Mouse (Mus musculus) hindbrain, embryonic 12.5 days (tissue): ENCODE measurements at regions not wholly inside any gene's neighbourhood (a gene's known extent, or its start where the extent isn't known, plus 50 kb on each side); places are given as distances from the start of the nearest gene placed in this dataset.

Experiments used
- ATAC-seq: fragments of 200-750 bp; cut with Nextera tagmentation; 2 replicates; pipeline ENCODE4 v1.8.0; 2017; ENCODE audit warnings: moderate TSS enrichment; ENCODE audit not compliant: low FRiP score
- H3K27ac ChIP-seq: fragments of 300-500 bp; sonication (generic); 2 replicates; pipeline ENCODE4 v1.5.1; 2016; ENCODE audit warnings: mild to moderate bottlenecking
- H3K27me3 ChIP-seq: fragments of 300-500 bp; sonication (generic); 2 replicates; pipeline ENCODE4 v1.6.1; 2016; ENCODE audit warnings: mild to moderate bottlenecking
- H3K36me3 ChIP-seq: fragments of 300-500 bp; sonication (generic); 2 replicates; pipeline ENCODE4 v1.6.1; 2016; ENCODE audit warnings: mild to moderate bottlenecking
- H3K4me1 ChIP-seq: fragments of 300-500 bp; sonication (generic); 2 replicates; pipeline ENCODE4 v1.6.1; 2016
- H3K4me2 ChIP-seq: fragments of 300-500 bp; sonication (generic); replicated peaks from 2 replicates; pipeline ENCODE4 v1.6.1; 2016; ENCODE audit warnings: mild to moderate bottlenecking
- H3K4me3 ChIP-seq: fragments of 300-500 bp; sonication (generic); 2 replicates; pipeline ENCODE4 v1.5.1; 2016; ENCODE audit warnings: mild to moderate bottlenecking
- H3K9ac ChIP-seq: fragments of 300-500 bp; sonication (generic); 2 replicates; pipeline ENCODE4 v1.6.1; 2016; ENCODE audit warnings: mild to moderate bottlenecking, moderate library complexity
- H3K9me3 ChIP-seq: fragments of 300-500 bp; sonication (generic); replicated peaks from 2 replicates; pipeline ENCODE4 v1.6.1; 2016; ENCODE audit warnings: mild to moderate bottlenecking
- WGBS: fragments of 180-500 bp; shearing (Covaris S2); methylation state at CpG from one replicate; pipeline ENCODE4 v1.1.7; 2016; 5-methylcytosine and 5-hydroxymethylcytosine counted together

DNA sequence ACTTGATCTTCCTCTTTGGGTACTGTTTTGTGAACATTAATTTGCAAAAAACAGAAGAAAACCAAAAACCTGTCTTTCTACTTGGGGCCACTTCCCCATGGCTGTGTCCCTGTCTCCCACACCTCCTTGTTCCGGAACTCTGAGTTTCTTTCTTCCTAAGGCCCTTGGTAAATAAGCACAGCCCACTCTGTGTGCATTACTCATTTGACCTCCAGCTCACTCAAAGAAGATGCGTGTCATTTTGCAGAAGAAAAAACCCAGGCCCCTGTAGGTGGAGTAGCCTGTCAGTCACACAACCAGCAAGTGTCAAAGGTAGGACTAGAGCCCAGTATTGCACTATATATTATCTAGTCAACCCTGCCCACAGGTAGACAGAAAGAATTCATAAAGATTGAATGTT lies 915.1 kb upstream of the Lrrc6 start:
- no peaks in the 10 kb centered on the region for H3K36me3 ChIP-seq
- ATAC-seq = no peak
- no peak overlapping the region for H3K4me3 ChIP-seq
- WGBS = 81% methylated on average over 2 of the region's 2 CpGs
- no peaks in the 10 kb centered on the region for H3K4me1 ChIP-seq
- H3K9me3 ChIP-seq = no peaks in the 10 kb centered on the region
- H3K4me2 ChIP-seq = no peak overlapping the region
- no peak overlapping the region for H3K27ac ChIP-seq
- no peak overlapping the region for H3K9ac ChIP-seq
- no peaks in the 10 kb centered on the region for H3K27me3 ChIP-seq

DNA sequence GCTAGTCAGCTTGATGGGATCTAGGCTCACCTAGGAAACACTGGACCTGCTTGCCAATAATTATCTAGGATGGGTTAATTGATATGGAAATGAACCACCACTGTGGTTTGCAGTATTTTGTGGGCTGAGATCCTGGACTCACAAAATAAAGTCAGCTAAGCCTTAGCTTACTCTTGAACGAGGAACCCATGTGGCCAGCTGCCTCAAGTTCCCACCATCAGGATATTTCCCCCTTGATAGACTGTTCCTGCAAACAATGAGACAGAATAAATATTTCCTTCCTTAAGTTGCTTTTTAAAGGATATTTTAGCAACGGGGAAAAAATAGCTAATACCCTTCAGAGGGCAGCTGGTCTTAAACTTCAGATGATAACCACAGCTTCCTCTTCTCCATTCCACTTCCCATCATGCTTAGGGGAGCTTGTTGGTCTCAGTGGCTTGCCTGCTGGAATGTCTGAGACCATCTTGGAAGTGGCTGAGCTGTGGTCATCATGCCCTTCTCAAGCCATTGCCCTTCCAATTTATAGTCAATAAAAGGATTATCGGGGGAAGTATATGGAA lies 913.7 kb upstream of the Lrrc6 start:
- Histone ChIP-seq H3K9me3 (no peaks in the 10 kb centered on the region), H3K9ac (no peak overlapping the region), H3K27ac (no peak overlapping the region), H3K4me3 (no peak overlapping the region), H3K4me2 (no peak overlapping the region), H3K4me1 (no peaks in the 10 kb centered on the region), H3K36me3 (no peaks in the 10 kb centered on the region), H3K27me3 (no peaks in the 10 kb centered on the region)
- WGBS = 91% methylated on average over 3 of the region's 3 CpGs
- ATAC-seq = no peak

DNA sequence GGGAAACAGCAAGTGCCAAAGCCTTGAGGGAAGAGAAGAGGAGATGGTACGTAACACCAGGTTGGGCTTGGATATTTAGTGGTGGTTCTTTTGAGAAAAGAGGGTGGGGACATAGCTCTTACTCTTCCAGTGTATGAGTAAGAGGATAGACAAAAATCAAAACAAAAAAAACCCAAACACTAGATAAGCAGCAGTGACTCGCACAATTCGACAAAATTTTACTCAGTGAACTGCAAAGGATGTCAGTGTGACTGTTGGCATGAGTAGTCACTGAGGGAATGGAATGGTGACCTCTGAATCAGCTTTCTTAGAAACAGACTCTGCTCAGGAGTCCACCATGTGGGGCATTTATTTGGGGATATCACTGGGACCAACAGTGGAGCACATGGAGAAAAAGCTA lies 912.9 kb upstream of the Lrrc6 start:
- Histone ChIP-seq H3K9me3 (no peaks in the 10 kb centered on the region), H3K4me2 (no peak overlapping the region), H3K36me3 (no peaks in the 10 kb centered on the region), H3K27me3 (no peaks in the 10 kb centered on the region), H3K27ac (no peak overlapping the region), H3K9ac (no peak overlapping the region), H3K4me1 (no peaks in the 10 kb centered on the region), H3K4me3 (no peak overlapping the region)
- WGBS = 94% methylated on average over 3 of the region's 3 CpGs
- no peak for ATAC-seq

DNA sequence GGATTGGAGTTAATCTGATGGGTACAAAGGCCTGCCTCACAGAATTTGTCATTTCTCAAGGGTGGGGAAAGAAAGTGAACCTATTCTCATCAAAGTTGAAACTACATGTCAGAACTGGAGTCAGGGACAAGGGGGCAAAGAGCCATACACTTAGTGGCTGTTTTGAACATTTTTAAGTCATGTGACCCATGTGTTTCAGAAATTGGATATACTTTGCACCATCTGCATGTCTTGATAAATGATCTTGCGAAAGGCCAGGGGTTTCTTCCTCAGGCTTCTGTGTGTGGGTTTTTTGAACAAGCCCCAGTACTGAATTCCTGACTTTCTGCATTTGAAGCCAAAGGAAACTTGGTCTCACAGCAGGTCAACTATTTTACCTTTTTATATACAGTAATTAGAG lies 911.7 kb upstream of the Lrrc6 start:
- Histone ChIP-seq H3K4me1 (no peaks in the 10 kb centered on the region), H3K9me3 (no peaks in the 10 kb centered on the region), H3K4me2 (no peak overlapping the region), H3K36me3 (no peaks in the 10 kb centered on the region), H3K27ac (no peak overlapping the region), H3K9ac (no peak overlapping the region), H3K27me3 (no peaks in the 10 kb centered on the region), H3K4me3 (no peak overlapping the region)
- WGBS = 93% methylated on average over 1 of the region's 1 CpGs
- ATAC-seq = no peak

DNA sequence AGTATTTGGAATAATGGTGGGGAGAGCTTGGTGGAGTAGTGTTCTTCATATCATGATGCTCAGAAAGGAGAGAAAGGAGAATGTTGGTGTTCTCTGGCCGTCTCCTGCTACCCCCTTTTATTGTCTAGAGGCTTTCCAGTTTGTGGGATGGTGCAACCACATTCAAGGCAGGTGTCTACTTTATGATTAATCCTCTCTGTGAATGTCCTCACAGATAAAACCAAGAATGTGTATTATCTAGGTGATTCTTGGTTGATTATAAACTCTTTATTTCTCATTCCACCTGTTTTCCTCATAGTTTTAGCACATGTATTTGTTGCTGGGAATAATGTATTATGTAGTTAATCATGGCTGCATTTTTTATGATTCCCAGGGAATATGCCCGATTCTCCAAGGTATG lies 910.9 kb upstream of the Lrrc6 start:
- no peak overlapping the region for H3K27ac ChIP-seq
- no peak overlapping the region for H3K4me2 ChIP-seq
- H3K9ac ChIP-seq = no peak overlapping the region
- no peak for ATAC-seq
- no peaks in the 10 kb centered on the region for H3K9me3 ChIP-seq
- H3K27me3 ChIP-seq = no peaks in the 10 kb centered on the region
- 89% methylated on average over 2 of the region's 2 CpGs for WGBS
- H3K4me3 ChIP-seq = no peak overlapping the region
- H3K36me3 ChIP-seq = no peaks in the 10 kb centered on the region
- no peaks in the 10 kb centered on the region for H3K4me1 ChIP-seq

DNA sequence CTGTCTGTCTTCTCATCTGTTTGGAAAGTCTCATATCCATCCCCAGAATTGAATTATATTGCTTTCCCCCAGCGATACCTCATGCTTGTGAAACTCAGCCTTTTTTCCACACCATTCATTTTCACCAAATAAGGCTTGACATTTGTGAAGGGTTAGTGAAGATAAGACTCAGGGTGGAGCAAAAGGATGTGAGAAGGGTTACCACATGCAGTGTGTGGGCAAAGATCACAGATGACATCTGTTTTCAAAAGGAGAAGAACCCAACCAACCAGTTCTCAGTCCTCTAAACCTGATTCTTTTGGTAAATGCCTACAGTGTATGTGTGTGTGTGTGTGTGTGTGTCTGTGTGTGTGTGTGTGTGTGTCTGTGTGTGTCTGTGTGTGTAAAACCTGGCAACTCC lies 909.3 kb upstream of the Lrrc6 start:
- H3K27ac ChIP-seq = no peak overlapping the region
- no peaks in the 10 kb centered on the region for H3K9me3 ChIP-seq
- WGBS = 83% methylated on average over 1 of the region's 1 CpGs
- ATAC-seq = no peak
- H3K36me3 ChIP-seq = no peaks in the 10 kb centered on the region
- H3K27me3 ChIP-seq = no peaks in the 10 kb centered on the region
- H3K4me1 ChIP-seq = no peaks in the 10 kb centered on the region
- H3K4me3 ChIP-seq = no peak overlapping the region
- H3K4me2 ChIP-seq = no peak overlapping the region
- no peak overlapping the region for H3K9ac ChIP-seq

DNA sequence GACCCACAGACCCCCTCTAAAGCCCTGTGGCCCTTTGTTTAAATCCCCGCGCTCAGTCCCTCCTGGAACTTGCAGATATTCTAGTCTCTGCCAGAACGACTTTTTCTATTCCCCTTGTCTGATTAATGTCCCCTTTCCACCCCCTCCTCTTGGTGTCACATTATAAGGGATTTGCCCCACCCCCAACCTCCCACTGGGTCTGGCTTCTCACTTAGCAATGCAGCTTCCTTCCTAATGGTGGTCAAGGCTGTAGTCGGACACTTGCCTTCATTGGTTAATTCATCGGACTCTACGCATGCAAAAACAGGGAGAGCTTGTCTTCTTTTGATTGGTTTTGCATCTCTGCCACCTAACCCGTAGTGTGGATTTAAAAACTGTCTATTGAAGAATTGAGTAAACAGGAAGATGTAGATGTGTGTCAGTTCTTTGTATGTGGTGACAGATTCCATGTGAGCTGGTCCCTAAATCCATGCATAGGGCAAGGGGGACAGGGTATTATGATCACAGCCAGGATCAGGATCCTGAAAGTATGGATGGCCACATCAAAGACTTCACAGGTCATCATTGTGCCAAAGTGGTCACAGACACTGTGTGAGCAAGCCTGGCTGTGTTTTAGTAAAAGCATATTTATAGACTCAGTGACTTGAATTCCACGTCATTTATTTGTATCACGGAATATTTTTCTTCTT lies 908.3 kb upstream of the Lrrc6 start:
- no peak overlapping the region for H3K27ac ChIP-seq
- no peak for ATAC-seq
- H3K9ac ChIP-seq = no peak overlapping the region
- no peak overlapping the region for H3K4me2 ChIP-seq
- WGBS = 70% methylated on average over 9 of the region's 9 CpGs
- no peaks in the 10 kb centered on the region for H3K9me3 ChIP-seq
- H3K36me3 ChIP-seq = no peaks in the 10 kb centered on the region
- H3K27me3 ChIP-seq = no peaks in the 10 kb centered on the region
- no peak overlapping the region for H3K4me3 ChIP-seq
- no peaks in the 10 kb centered on the region for H3K4me1 ChIP-seq

DNA sequence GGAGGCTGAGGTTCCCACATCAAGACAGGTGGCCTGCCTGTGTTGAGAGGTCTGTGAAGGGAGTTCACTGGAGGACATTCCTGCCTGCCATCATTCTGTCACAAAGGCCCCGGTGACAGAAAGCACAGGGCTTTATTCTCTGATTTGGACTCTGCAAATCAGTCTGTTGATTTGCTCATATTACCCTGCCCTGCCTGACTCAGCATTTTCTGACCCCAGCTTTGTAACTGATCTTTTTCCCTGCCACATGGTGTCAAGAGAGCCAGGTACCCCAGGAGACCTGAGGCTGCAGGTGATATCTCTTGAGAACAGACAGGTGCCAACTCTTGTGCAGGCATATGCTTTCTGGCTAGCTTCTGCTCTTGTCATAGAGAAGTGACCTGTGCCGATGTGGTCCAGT lies 906.5 kb upstream of the Lrrc6 start:
- Histone ChIP-seq H3K9me3 (no peaks in the 10 kb centered on the region), H3K4me3 (no peak overlapping the region), H3K27ac (no peak overlapping the region), H3K36me3 (no peaks in the 10 kb centered on the region), H3K4me2 (no peak overlapping the region), H3K9ac (no peak overlapping the region), H3K27me3 (no peaks in the 10 kb centered on the region), H3K4me1 (no peaks in the 10 kb centered on the region)
- 89% methylated on average over 2 of the region's 2 CpGs for WGBS
- no peak for ATAC-seq

DNA sequence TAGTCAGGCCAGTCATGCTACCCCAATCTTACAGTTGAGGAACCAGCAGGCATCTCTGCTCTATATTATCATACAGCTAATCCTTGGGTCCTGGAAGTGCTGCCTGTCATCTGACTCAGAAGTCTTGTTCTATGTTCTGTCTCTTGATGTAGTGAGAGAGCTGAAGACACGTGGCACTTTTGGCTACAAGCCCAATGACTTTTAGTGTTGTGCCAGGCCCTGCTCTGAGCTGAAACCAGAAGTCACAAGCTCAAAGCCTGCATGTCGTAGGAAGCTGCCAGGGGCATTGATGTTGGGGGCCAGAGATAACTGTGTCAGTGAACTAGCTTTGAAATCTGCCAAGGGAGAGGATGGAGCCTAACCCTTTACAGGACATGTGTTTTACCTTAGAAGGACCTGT lies 904.8 kb upstream of the Lrrc6 start:
- no peak for ATAC-seq
- WGBS = 70% methylated on average over 2 of the region's 2 CpGs
- no peaks in the 10 kb centered on the region for H3K36me3 ChIP-seq
- H3K27me3 ChIP-seq = no peaks in the 10 kb centered on the region
- no peak overlapping the region for H3K4me3 ChIP-seq
- H3K4me2 ChIP-seq = no peak overlapping the region
- no peak overlapping the region for H3K27ac ChIP-seq
- no peaks in the 10 kb centered on the region for H3K9me3 ChIP-seq
- H3K4me1 ChIP-seq = no peaks in the 10 kb centered on the region
- H3K9ac ChIP-seq = no peak overlapping the region

DNA sequence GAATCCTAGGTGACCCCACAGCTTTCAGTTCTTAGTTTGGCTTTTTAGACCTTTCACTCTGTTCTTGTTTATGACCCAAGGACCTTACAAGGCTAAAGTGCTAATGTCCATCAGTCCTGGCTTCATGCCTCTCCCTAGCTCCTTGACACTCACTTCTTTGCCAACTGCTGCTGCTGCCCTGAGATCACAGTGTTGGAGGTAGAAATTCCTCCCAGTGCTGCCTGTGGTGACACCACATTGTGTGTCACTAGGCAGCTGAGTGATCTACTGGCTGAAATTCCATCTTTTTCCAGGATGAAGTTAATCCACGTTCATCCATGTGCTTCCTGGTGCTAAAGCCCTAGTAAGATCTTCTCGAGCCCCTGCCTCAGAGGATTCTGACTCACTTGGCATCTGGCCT lies 904.3 kb upstream of the Lrrc6 start:
- H3K4me2 ChIP-seq = no peak overlapping the region
- 72% methylated on average over 2 of the region's 2 CpGs for WGBS
- ATAC-seq = no peak

DNA sequence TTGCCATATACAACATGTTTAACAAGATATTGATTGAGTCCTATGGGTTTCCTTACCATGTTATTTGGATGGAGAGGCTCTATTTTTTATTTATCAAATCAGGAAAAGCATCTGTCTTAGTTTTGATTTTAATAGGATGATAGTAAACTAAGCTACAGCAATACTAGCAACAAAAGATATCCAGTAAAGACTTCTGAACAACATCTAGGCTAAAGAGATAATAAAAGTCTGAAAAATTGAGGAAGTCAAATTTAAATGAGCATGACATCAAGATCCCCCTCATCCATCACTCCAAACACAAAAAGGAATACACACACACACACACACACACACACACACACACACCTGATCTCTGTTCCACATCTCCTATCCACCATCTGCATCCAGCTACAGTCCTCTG lies 901.6 kb upstream of the Lrrc6 start:
- Histone ChIP-seq H3K4me2 (no peak overlapping the region), H3K4me1 (no peaks in the 10 kb centered on the region), H3K9ac (no peak overlapping the region), H3K27ac (no peak overlapping the region), H3K27me3 (no peaks in the 10 kb centered on the region), H3K4me3 (no peak overlapping the region), H3K36me3 (no peaks in the 10 kb centered on the region), H3K9me3 (no peaks in the 10 kb centered on the region)
- no peak for ATAC-seq

More for the DNA sequence above, 904.3 kb upstream of the Lrrc6 start:
- Histone ChIP-seq H3K4me1 (no peaks in the 10 kb centered on the region), H3K9ac (no peak overlapping the region), H3K36me3 (no peaks in the 10 kb centered on the region), H3K9me3 (no peaks in the 10 kb centered on the region), H3K4me3 (no peak overlapping the region), H3K27me3 (no peaks in the 10 kb centered on the region), H3K27ac (no peak overlapping the region)

DNA sequence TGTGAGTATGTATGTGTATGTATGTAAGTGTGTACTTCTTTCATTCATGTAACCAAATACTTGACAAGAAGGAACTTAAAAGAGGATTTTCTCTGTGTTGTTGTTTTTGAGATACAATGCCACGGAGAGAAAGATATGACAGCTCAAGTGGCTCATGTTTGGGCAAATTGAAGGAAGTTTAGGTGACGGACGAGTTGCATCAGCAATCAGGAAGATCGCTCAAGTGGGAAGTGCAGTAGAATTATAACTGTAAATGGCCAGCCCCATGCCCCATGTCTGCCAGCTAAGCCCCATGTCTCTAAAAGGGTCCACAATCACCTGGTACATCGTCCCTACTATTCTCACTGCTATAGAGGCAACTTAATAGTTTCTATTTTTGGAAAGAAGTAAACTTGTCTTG lies 896.6 kb upstream of the Lrrc6 start:
- no peak overlapping the region for H3K27ac ChIP-seq
- H3K4me2 ChIP-seq = no peak overlapping the region
- no peaks in the 10 kb centered on the region for H3K9me3 ChIP-seq
- no peaks in the 10 kb centered on the region for H3K27me3 ChIP-seq
- H3K9ac ChIP-seq = no peak overlapping the region
- H3K36me3 ChIP-seq = no peaks in the 10 kb centered on the region
- H3K4me3 ChIP-seq = no peak overlapping the region
- no peak for ATAC-seq
- WGBS = 82% methylated on average over 5 of the region's 5 CpGs
- no peaks in the 10 kb centered on the region for H3K4me1 ChIP-seq

DNA sequence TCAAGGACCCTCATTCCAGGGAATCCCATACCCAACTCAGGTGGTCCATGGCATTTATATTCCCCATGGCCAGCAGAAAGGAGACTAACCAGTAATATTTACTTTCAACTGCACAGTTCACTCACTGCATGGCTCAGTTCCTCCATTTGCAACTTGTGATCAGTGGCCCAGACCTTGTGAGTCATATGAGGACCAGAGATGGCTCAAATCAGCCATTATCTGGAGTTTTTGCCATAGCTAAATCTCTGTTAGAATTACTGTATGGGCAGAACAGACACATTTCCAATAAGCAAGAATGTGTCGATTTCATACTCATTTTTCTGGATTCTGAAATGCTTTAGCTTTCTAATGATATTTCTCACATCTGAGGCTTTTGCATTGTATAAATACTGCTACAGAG lies 894.4 kb upstream of the Lrrc6 start:
- no peak for ATAC-seq

More for the DNA sequence above, 894.4 kb upstream of the Lrrc6 start:
- H3K4me2 ChIP-seq = no peak overlapping the region
- H3K36me3 ChIP-seq = no peaks in the 10 kb centered on the region
- WGBS = 91% methylated on average over 1 of the region's 1 CpGs
- no peaks in the 10 kb centered on the region for H3K9me3 ChIP-seq
- no peak overlapping the region for H3K9ac ChIP-seq
- no peaks in the 10 kb centered on the region for H3K4me1 ChIP-seq
- no peak overlapping the region for H3K27ac ChIP-seq
- no peaks in the 10 kb centered on the region for H3K27me3 ChIP-seq
- no peak overlapping the region for H3K4me3 ChIP-seq
